In the genomic region with DNA sequence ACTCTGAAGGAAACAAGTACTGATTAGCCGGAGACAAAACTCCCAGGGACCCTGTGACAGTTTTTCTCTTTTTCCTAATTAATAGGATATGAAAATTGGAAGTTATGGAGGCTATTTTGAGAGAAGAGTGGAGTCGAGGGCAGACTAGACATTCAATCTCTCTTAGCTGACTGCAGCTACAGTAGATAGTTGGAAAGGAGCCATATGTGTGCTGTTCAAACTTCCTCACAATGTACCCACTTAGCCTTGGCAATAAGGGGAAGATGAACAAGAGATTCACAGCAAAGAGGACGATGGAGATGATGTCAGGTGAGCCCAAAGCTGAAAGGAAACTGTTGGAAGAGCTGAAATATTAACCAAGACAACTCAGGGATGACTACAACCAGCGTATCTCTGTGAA, we compare ENCODE assay signal across 33 mouse cellular contexts.
"Had no signal": no experiment of that assay in that cellular context is flagged by ENCODE, and none has a peak within 500 bp of the region (broad histone marks: within the 10 kb centered on the region; RNA-seq: fewer than 3 reads in every experiment).

No protein-coding gene starts in this region.

- ATAC-seq: hindbrain, embryonic 16.5 days; hindbrain, postnatal 0 days; inflammation-experienced regulatory T-cells, adult 6 months; intestine, embryonic 15.5 days; intestine, embryonic 16.5 days; intestine, postnatal 0 days had no signal

- H3K4me1 ChIP-seq: hindbrain, embryonic 10.5 days; hindbrain, embryonic 12.5 days; hindbrain, embryonic 13.5 days; hindbrain, embryonic 15.5 days; intestine, embryonic 15.5 days had no signal

- DNase-seq: heart, postnatal 10 days; heart, postnatal 14 days; heart, postnatal 36 days; heart, postnatal 4 days; kidney, adult 11 months; kidney, adult 18-20 months; kidney, adult 2 months; kidney, adult 8-10 months; kidney, adult 9 months; kidney, postnatal 10 days; kidney, postnatal 14 days; kidney, postnatal 25 days; kidney, postnatal 36 days; kidney, postnatal 4 days; layer of hippocampus, adult 9-11 months; layer of hippocampus, postnatal 36 days had no signal

- H3K9me3 ChIP-seq: heart, embryonic 12.5 days; heart, embryonic 13.5 days; heart, embryonic 15.5 days; hindbrain, embryonic 10.5 days; hindbrain, embryonic 12.5 days; hindbrain, embryonic 13.5 days; hindbrain, embryonic 15.5 days; intestine, embryonic 15.5 days; kidney, embryonic 15.5 days had no signal

- H3K27ac ChIP-seq: heart, embryonic 13.5 days; heart, embryonic 15.5 days; hindbrain, embryonic 10.5 days; hindbrain, embryonic 12.5 days; hindbrain, embryonic 13.5 days; hindbrain, embryonic 14.5 days; hindbrain, embryonic 15.5 days; hindbrain, postnatal 0 days; intestine, embryonic 15.5 days; kidney, embryonic 15.5 days; kidney, postnatal 0 days; left cerebral cortex, adult 2 months had no signal

- H3K4me3 ChIP-seq: heart, embryonic 12.5 days; heart, embryonic 13.5 days; heart, embryonic 15.5 days; hindbrain, embryonic 10.5 days; hindbrain, embryonic 12.5 days; hindbrain, embryonic 13.5 days; hindbrain, embryonic 15.5 days; intestine, embryonic 15.5 days; kidney, embryonic 15.5 days; left cerebral cortex, adult 2 months had no signal

- H3K27me3 ChIP-seq: heart, embryonic 12.5 days; heart, embryonic 13.5 days; heart, embryonic 15.5 days; hindbrain, embryonic 12.5 days; hindbrain, embryonic 13.5 days; hindbrain, embryonic 15.5 days; intestine, embryonic 15.5 days; kidney, embryonic 15.5 days had no signal

- H3K36me3 ChIP-seq: heart, embryonic 12.5 days; heart, embryonic 13.5 days; heart, embryonic 15.5 days; hindbrain, embryonic 10.5 days; hindbrain, embryonic 12.5 days; hindbrain, embryonic 13.5 days; hindbrain, embryonic 15.5 days; intestine, embryonic 15.5 days; kidney, embryonic 15.5 days had no signal

- H3K9ac ChIP-seq: heart, embryonic 12.5 days; heart, embryonic 13.5 days; heart, embryonic 15.5 days; hindbrain, embryonic 12.5 days; hindbrain, embryonic 13.5 days; hindbrain, embryonic 14.5 days; hindbrain, embryonic 15.5 days; intestine, embryonic 15.5 days; kidney, embryonic 15.5 days had no signal
